Mouse (Mus musculus) retina, postnatal 1 day (tissue): ENCODE measurements around the gene Hopx.
"Not testable (repeated sequence)": the region's sequence is repeated elsewhere in the genome, so short reads cannot be mapped to it uniquely, and the experiment has no call there.

ENCODE experiments used
- DNase-seq: peaks from one replicate; pipeline ENCODE4 v3.0.0-alpha.2; 2012

Hopx gene

GRCm38 (mm10) chr5:77099317-77099996 is 15.5 kb downstream of the Hopx start:
- DNase-seq, result no peak

- no peak for DNase-seq
These were observed 16.0 kb downstream of the Hopx start for GRCm38 (mm10) chr5:77098874-77099273.

DNA sequence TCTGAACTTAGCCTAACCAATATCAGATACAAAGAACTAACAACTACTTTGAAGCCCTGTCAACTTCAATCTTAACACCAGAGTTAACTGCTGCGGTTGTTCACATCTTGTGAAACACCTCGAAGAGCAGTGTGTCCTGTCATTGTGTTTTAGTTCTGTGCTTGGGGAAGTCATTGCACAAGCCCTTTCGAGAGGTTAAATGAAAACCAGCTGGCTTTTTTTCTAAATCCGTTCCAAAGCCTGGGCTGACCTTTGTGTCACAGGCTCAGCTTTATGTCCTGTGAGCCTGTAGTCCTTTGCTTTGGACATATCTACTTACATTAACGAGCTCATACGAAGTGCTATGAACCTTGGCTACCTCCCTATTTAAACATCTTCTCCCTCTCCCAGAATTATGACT is 17.2 kb downstream of the Hopx start:
- DNase-seq, result no peak

- not testable (repeated sequence) for DNase-seq
These were observed 18.7 kb downstream of the Hopx start for GRCm38 (mm10) chr5:77096194-77096593.

DNA sequence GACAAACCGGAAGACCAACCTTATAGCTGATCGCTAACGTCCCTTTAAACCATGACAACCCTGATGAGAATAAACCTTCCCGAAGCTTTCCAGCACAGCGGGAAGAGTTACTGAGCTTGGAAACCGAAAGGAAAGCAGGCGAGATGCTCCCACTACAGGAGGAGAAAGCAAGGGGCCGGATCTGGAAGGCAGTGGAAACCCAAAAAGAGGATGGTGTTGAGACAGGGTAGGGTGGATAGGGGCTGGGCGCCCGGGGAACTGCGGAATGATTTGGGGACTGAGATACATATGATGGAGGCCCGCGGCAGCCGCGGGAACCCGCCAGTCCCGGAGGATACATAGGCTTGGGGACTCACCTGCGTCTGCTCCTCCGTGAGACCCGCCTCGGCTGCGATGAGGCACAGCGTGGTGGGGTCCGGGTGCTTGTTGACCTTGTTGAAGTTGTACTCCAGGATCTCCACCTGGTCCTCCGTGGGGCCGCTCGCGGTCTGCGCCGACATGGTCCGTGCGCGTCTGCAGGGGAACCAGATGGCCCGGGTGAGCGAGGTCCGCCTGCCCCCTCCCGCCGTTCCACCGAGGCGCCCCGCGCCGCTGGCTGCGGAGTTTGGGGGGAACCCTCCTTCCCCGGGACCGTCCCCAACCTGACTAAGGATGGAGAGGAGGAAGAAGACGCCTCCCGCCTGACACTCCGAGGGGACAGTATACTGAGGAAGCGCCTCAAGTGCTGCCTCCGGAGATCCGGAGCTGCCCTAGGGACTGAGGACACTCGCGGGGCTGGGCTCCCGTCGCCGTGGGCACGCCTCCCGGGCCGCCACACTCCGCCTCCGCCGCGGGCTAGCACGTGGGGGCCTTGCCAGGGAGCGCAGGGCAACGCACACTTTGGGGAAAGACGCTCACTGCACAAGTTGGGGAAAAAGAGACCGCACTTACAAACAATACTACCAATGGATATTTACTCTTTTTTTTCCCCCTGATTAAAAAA is 20.1 kb downstream of the Hopx start:
- peak; percentile 82 for DNase-seq

GRCm38 (mm10) chr5:77093961-77094360 is 21.0 kb downstream of the Hopx start:
- DNase-seq, result no peak

DNA sequence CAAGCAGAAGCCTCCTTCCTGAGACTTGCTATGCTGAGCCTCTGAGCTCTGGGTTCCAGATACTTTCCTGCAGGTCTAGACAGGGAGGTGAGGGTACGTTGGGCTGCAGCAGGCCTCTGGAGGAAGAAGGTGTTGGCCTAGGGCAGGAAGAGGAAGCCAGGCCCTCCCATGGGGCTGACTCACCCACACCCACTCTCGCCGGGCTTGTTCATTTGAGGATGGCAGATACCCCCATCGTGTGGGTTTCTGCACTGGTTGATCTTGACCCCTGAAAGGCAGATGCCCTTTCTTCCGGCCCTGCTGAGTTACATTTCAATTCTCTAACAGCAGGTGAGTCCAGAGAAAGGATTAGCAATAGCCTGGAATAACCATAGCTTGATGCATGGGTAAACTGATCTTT is 22.4 kb downstream of the Hopx start:
- DNase-seq, result no peak

GRCm38 (mm10) chr5:77091923-77092322 is 23.0 kb downstream of the Hopx start:
- DNase-seq, result no peak

DNA sequence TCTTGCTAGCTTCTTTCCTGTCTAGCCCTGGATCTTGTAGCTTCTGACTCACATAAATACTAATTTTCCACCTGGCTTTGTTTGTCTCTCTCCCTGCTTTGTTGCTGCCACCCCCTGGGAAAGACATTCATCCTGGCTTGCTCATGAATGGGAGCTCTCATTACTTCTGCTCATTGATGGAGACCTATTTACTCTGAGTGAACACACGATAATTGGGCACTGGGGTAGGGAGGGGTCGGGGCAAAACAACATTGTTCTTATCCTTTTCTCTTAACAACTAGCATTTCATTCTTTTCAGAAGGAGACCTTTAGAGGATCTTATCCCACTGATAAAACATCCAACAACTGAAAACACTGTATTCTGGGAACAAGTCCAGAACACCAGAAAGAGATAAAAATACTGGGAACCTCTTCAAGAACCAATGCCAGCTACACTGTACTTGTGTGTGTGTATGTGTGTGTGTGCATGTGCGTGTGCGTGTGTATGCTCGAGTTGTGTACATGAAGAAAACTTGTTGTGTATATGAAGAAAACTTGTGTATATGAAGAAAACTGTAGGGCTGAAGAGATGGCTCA is 24.3 kb downstream of the Hopx start:
- DNase-seq, result peak; percentile 92

GRCm38 (mm10) chr5:77089901-77090300 is 25.0 kb downstream of the Hopx start:
- peak; percentile 80 for DNase-seq

- peak; percentile 80 for DNase-seq
These were observed 25.6 kb downstream of the Hopx start for GRCm38 (mm10) chr5:77089294-77089693.

- DNase-seq, result no peak
These were observed 27.8 kb downstream of the Hopx start for GRCm38 (mm10) chr5:77087122-77087521.

GRCm38 (mm10) chr5:77086541-77086940 is 28.4 kb downstream of the Hopx start:
- no peak for DNase-seq

DNA sequence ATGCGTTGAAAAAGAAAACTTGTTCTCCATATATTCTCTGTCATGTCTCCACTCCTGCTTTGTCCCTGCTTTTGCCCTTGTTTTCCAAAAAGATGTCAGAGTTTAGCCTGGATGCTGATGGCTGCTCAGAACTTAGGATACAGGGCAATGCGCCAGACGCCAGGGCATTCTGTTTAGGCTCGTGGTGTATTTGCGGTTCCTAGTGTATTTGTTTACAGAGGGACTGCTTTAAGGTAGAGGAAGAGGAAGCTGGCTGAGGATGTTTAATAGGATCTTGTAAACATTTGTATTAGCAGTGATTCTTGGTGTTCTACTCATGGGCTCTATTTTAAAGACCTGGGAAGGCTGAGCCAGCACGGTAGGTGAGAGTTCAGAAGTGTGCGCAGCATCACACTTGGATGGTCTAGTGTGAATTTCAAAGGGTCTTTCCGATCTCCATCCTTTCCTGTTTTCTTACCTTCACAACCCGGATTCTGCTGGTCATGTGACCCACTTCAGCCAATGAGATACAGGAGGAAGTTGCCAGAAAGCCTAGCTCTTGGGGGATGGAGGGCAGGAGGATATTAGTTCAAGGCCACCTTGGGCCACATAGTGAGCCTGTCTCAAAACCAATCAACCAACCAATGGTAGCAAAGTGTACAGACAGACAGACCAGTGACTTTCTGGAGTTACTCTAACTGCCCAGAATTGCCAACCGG is 29.0 kb downstream of the Hopx start:
- no peak for DNase-seq

DNA sequence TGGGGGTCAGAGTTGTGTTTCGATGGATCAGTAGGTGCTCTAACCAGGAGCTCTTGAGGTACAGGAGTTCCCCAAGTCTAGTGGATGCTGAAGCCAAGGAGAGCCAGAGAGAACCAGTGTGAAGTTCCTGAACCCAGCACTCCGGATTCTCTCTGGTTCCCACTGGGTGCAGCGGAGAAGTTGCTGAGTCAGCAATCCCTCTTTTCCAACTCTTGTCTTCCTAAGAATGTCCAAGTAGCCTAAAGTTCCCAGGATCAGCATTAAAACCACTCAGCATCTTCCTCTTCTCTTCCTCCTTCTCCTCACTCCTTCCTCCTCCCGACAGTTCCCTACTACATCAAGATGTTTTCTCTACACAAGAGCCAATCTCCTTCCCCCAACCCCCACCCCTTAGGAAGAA is 30.5 kb downstream of the Hopx start:
- DNase-seq, result no peak

GRCm38 (mm10) chr5:77082735-77083134 is 32.2 kb downstream of the Hopx start:
- DNase-seq, result no peak

GRCm38 (mm10) chr5:77080761-77081160 is 34.2 kb downstream of the Hopx start:
- no peak for DNase-seq

DNA sequence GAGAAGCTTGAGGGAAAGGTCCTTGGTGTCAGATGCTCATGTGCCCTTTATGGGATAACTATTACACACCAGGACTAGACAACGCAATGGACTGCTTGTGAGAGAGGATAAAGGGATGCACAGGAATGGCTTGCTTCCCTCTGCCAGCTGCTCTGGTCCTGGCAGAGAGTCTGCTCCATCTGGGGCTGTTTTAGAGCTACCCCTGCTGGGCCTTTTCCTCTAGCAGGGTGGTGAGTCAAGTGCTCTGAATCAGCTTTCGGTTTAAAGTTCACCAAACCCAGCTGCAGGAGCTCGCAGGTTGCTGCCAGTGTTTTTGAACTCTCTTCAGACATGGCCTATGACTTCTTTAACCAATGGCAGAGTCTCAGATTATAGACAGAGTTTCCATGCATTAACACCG is 39.0 kb downstream of the Hopx start:
- DNase-seq, result no peak

GRCm38 (mm10) chr5:77074914-77075313 is 40.0 kb downstream of the Hopx start:
- DNase-seq, result no peak

- DNase-seq, result no peak
These were observed 41.1 kb downstream of the Hopx start for GRCm38 (mm10) chr5:77073794-77074193.

- no peak for DNase-seq
These were observed 43.3 kb downstream of the Hopx start for GRCm38 (mm10) chr5:77071626-77072025.

- DNase-seq, result no peak
These were observed 43.9 kb downstream of the Hopx start for GRCm38 (mm10) chr5:77070987-77071386.

- DNase-seq, result no peak
These were observed 47.6 kb downstream of the Hopx start for GRCm38 (mm10) chr5:77067321-77067720.
